Mouse (Mus musculus) left cerebral cortex, adult 2 months (tissue): ENCODE measurements around the gene Angptl3. TPM values are rescaled to one million over a fixed set of nuclear protein-coding genes. Genes with fewer than 3 reads are reported as not detected.

Experiments
- DNase-seq, 2 experiments: peaks; one replicate each; pipeline ENCODE4 v3.0.0; 2021 to 2022; ENCODE audit warnings: low spot score in 2 of 2, mixed read lengths in 1 of 2; ENCODE audit errors: extremely low spot score in 1 of 2
- H3K27ac ChIP-seq: fragments of 200-600 bp; 2 replicates; pipeline ENCODE4 v1.8.1; 2022
- H3K4me3 ChIP-seq: fragments of 200-600 bp; 2 replicates; pipeline ENCODE4 v1.8.1; 2022
- CTCF ChIP-seq: fragments of 200-600 bp; IDR thresholded peaks from 2 replicates; pipeline ENCODE4 v1.8.1; 2022; ENCODE audit warnings: antibody characterized with exemption, mild to moderate bottlenecking, moderate library complexity
- intact Hi-C: fragments of 180-260 bp; cut with DNase I; formaldehyde crosslinking; loops from one replicate; pipeline ENCODE4 v1.15.1; 2025
- long read RNA-seq, 2 experiments: library from polyadenylated mRNA; stranded (forward); transcript quantifications; one replicate each; pipeline ENCODE4 v2.0.0; 2021; ENCODE audit warnings: borderline mapping rate in 2 of 2
- total RNA-seq, 2 experiments: library from RNA; stranded (reverse); gene quantifications; 2 replicates each; pipeline ENCODE4 v1.2.3; 2021

Gene Angptl3
- under 1 TPM in 1 of 2 experiments, not detected in 1; 0.42 TPM for total RNA-seq
- long read RNA-seq, experiment 1 = 0 reads
- long read RNA-seq, experiment 2, partial matches to known transcripts = 1 of 2 reads
- long read RNA-seq, experiment 2, other reads (novel, unspliced or antisense) = 0 of 2 reads

DNA sequence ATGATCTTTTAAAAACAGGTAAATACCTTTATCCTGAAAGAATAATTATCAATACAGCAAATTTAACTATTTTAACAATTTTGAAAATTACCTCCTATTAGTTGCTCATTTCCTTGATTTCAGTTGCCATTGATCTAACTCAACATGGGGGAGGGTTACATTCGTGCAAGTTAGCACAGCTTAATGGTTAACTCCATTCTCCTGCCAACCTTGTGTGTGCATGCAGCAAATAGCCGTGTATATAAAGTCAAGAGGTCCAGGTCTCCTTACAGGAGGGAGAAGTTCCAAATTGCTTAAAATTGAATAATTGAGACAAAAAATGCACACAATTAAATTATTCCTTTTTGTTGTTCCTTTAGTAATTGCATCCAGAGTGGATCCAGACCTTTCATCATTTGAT lies at the start of gene Angptl3:
Gene Angptl3, plus strand, starts transcription at position 269 of the 400 bp plus-strand sequence.
- intact Hi-C loops = no loop called here

DNA sequence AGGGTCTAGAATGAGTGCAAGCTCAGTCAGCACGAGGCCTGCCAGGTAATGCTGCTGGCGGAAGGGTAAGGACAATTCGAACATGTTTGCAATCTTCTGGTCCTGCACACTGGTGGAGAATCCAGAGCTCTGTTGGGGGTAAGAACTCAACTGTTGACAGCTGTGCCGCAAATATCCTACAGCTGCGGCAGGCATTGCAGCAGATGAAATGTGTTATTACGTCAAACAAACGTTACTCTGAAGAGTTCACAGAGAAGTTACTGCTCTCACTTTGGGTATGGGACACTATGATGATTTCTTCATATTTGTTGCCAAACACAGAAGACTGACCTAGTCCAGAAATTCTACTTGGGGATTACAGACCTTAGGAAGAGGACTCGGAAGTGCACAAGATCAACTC lies 46.1 kb upstream of the Angptl3 start:
- DNase-seq = no peak

More for the DNA sequence above, at the start of gene Angptl3:
- H3K27ac ChIP-seq = no peak within 1 kb of the TSS
- H3K4me3 ChIP-seq = no peak within 1 kb of the TSS
- DNase-seq = no peak
- no peak for TF ChIP-seq CTCF

DNA sequence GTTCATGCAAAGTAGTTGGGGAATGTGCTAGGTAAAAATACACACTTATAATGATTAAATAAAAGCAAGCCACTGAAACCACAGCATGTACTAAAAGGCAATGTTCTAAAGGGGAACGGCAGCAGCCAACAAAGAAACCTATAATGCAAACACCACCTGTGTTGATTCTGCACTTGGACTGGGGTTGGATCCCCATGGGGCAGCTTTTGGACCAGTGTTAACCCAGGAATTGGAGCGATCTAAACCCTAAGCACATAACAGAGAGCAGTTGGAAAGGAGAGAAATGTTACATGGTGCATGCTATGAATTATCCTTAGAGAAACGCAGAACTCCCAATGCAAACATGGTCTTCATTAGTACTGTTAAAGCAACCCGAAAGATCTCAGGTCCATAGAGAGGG lies 37.3 kb upstream of the Angptl3 start:
- intact Hi-C loops = no loop called here
- H3K4me3 ChIP-seq = no peak overlapping the region
- no peak for DNase-seq
- TF ChIP-seq CTCF = no peak
- no peak overlapping the region for H3K27ac ChIP-seq

More for the DNA sequence above, 46.1 kb upstream of the Angptl3 start:
- intact Hi-C loops = no loop called here
- H3K4me3 ChIP-seq = no peak overlapping the region
- TF ChIP-seq CTCF = no peak
- no peak overlapping the region for H3K27ac ChIP-seq

DNA sequence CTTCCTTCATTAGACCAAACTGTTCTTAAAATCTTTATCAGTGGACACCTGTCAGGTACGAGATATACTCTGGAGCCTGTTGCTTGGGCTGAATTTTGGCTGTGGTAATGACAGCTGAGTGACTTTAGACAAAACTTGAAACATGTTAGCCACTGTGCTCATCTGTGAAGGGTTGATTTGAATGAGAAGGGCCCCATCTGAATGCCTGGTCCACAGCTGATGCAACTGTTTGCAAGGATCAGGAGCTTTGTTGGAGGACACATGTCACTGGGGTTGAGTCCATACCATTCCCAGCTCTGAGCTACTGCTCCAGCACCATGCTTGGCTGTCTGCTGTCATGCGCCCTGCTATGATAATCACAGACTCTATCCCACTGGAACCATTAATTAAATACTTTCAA lies 25.2 kb upstream of the Angptl3 start:
- no peak for DNase-seq
- intact Hi-C loops = no loop called here
- Histone ChIP-seq H3K27ac (no peak overlapping the region), H3K4me3 (no peak overlapping the region)
- TF ChIP-seq CTCF = no peak

DNA sequence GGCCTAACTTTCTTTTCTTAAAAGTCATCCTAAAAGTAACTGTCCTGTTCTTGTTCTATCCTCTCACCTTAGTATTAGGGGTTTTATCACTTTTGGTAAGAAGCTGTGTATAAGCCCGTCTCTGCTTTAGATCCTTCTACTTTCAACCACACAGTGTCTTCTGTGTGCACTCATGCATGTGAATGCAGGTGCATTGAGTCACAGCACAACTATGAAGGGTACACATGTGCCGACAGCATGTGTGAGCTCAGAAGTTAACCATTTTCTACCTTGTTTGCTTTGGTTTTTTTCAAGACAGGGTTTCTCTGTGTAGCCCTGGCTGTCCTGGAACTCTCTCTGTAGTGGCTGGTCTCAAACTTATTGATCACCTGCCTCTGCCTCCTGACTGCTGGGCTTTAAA lies 24.4 kb upstream of the Angptl3 start:
- no peak overlapping the region for H3K4me3 ChIP-seq
- DNase-seq = no peak
- H3K27ac ChIP-seq = no peak overlapping the region
- intact Hi-C loops = no loop called here
- no peak for TF ChIP-seq CTCF

DNA sequence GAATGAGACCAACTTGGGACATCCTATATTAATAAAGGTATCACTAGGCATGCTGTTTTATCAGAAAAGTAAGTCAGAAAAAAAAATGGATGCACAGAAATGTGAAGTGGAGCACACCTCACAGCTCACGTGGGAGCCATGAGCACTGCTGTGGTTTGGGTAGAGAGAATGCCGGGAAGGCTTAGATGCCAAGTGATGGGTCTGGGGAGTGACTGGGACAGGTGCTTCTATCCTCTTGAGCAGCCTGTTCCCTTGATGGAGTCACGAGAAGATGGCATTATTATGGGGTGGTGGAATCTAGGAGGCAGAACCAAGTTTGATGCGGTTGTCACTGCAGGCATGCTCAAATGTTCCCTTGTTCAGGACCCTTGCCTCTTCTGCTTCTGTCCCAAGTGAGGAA lies 19.7 kb upstream of the Angptl3 start:
- intact Hi-C loops = no loop called here
- no peak overlapping the region for H3K27ac ChIP-seq
- no peak for TF ChIP-seq CTCF
- no peak for DNase-seq
- H3K4me3 ChIP-seq = no peak overlapping the region

DNA sequence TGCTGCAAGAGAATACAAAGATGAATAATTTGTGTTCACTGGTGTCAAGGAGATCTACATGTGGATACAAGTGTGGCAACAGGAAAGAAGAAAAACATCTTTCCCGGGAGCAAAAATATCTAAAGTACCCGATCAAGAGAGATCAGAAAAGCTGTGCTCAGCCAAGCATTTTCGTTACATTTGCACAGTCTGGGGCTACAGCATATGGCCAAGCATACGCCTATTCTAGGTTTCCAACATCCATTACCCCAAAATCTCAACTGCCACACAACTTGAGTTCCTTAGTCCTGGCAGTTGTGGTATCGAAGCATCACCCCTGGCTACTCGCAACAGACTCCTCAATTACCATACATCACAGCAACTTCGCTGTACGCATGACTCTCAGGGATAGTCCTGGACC lies 8.5 kb upstream of the Angptl3 start:
- no peak for DNase-seq
- TF ChIP-seq CTCF = no peak
- Histone ChIP-seq H3K4me3 (no peak overlapping the region), H3K27ac (no peak overlapping the region)
- intact Hi-C loops = no loop called here

DNA sequence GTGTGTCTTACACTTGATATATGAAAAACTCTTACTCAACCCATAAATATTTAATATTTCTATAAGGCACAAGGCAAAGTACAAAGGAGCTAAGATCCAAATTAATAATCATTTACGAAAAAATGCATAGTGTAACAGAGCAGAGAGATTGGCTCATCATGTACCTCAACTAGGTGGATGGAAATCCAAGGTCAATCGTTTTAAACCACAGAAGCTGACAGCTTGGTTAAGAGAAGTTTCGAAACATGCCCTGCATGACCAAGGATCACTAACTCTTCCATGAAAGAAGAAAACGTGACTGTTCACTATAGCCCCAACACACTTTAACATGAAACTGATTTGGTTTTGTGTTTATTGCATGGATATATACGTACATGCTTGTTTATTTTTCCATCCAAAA lies 2.4 kb upstream of the Angptl3 start:
- no peak overlapping the region for H3K27ac ChIP-seq
- DNase-seq = no peak
- no peak for TF ChIP-seq CTCF
- no peak overlapping the region for H3K4me3 ChIP-seq
- intact Hi-C loops = no loop called here

DNA sequence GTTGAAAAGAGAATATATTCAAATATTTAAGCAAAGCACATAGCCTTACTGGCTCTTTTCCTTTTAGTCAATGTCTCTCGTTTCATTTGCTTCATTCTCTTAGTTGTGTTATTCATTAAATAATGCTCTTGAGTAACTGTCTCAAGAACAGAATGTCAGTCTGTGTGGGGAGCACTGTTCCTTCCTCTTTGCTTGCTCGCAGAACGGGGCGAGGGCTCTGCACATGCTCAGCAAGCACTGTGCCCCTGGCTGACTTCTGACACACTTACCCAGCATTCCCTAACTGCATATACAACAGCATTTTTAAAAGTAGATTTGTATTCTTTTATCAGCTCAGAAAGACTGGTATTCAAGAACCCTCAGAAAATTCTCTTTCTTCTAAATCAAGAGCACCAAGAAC lies 2.2 kb downstream of the Angptl3 start:
- no peak for TF ChIP-seq CTCF
- H3K27ac ChIP-seq = no peak overlapping the region
- intact Hi-C loops = no loop called here
- no peak for DNase-seq
- H3K4me3 ChIP-seq = no peak overlapping the region

DNA sequence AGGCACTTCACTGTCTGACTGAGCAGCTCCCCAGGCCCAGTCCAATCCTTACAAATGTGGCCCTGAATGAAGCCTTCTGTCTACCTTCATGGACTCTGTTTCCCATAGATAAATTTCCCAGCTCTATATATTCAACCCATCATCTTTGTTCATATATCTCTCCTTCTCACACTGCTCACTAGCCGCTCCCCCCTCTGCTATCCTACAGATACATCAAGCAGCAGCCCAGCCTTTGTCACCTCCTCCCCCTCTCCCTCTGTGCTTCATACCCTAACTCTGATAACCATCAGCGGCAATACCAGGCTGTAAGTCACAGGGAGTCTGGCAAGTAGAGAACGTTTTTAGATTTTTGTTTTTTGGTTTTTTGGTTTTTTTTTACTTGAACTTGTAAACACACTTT lies 14.1 kb downstream of the Angptl3 start:
- Histone ChIP-seq H3K27ac (no peak overlapping the region; the same call in 1 of the 2 replicates), H3K4me3 (no peak overlapping the region)
- intact Hi-C loops = no loop called here
- TF ChIP-seq CTCF = no peak
- DNase-seq = no peak

DNA sequence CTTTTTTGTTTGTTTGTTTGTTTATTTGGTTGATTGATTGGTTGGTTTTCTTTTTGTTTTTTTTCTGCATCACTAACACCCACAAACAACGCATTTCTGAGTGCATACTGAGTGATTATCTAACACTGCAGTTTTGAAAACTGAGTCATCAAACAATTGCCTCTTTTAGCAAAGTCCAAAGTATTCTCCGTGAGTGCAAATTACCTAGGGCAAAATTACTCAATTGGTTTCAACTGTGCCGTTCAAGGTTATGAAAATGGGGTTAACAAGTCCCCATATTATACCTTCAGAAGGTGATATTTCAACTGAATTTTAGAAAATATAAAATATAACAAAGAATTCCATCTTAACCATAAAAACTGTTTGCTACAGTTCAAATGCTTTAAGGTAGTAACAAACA lies 15.7 kb downstream of the Angptl3 start:
- TF ChIP-seq CTCF = no peak
- H3K4me3 ChIP-seq = no peak overlapping the region
- H3K27ac ChIP-seq = no peak overlapping the region
- DNase-seq = no peak
- intact Hi-C loops = no loop called here

DNA sequence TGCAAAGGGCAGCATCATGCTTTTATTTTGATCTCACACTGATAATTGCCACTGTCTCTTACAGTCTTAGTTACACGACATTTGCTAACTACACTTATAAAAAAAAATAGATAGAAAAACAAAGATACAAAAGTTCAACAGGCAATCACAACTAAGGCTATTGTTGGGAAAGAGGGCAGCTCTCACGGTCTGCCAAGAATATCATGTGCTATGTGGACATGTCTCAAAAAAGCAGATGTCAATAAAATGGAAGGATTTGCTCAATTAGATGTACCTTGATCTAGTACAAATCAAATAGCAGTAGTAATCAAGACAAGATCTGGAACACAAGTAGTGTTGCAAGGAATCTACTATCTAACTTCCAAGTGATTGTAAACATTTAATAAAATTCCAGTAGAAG lies 17.8 kb downstream of the Angptl3 start:
- Histone ChIP-seq H3K4me3 (no peak overlapping the region), H3K27ac (no peak overlapping the region)
- no peak for TF ChIP-seq CTCF
- intact Hi-C loops = no loop called here
- DNase-seq = no peak

DNA sequence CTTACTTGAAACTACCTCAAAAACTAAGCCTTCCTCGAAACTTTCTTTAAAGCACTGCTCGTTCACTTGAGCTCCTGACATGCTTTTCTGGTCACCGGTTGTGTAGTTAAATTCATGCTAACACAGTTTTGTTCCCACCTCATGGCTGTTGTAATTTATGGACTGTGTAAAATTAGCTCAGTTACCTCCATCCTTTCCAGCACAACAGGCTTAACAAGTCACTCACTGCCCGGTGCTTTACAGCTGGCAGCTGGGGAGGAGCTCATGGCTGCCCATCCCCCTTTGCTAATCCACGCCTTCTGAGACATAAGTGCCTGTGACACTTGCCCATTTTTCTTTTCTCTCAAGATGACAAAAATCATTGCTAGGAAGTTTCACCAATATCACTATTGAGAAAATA lies 33.8 kb downstream of the Angptl3 start:
- no peak for DNase-seq
- Histone ChIP-seq H3K4me3 (no peak overlapping the region), H3K27ac (no peak overlapping the region)
- intact Hi-C loops = no loop called here
- TF ChIP-seq CTCF = no peak
